Mouse (Mus musculus) brain, embryonic 14.5 days (tissue): ENCODE results near the gene Cenpm.

Experiments used
- CTCF ChIP-seq: fragments of 200-500 bp; IDR thresholded peaks from 2 replicates; pipeline ENCODE4 v1.5.1; 2012; ENCODE audit warnings: inconsistent platforms, mild to moderate bottlenecking, moderate library complexity, borderline replicate concordance; ENCODE audit not compliant: insufficient read depth, insufficient read length; ENCODE audit errors: extremely low read depth
- POLR2A ChIP-seq: fragments of 200-500 bp; IDR thresholded peaks from 2 replicates; pipeline ENCODE4 v1.6.1; 2012; ENCODE audit warnings: mild to moderate bottlenecking, inconsistent platforms, borderline replicate concordance; ENCODE audit not compliant: poor library complexity, insufficient read depth, insufficient read length, severe bottlenecking; ENCODE audit errors: extremely low read depth

- no peak for TF ChIP-seq POLR2A
- no peak for TF ChIP-seq CTCF
Measured at GRCm38 (mm10) chr15:82184183-82184582, 60.4 kb downstream of the Cenpm start.
